Mouse (Mus musculus) cerebellum, postnatal 14 days (tissue): Measurements from ENCODE around the gene Nif3l1.

ENCODE experiments used
- DNase-seq, 2 experiments: peaks; one replicate each; pipeline ENCODE4 v3.0.0; 2021; ENCODE audit warnings: mixed read lengths in 2 of 2

Nif3l1 gene

DNA sequence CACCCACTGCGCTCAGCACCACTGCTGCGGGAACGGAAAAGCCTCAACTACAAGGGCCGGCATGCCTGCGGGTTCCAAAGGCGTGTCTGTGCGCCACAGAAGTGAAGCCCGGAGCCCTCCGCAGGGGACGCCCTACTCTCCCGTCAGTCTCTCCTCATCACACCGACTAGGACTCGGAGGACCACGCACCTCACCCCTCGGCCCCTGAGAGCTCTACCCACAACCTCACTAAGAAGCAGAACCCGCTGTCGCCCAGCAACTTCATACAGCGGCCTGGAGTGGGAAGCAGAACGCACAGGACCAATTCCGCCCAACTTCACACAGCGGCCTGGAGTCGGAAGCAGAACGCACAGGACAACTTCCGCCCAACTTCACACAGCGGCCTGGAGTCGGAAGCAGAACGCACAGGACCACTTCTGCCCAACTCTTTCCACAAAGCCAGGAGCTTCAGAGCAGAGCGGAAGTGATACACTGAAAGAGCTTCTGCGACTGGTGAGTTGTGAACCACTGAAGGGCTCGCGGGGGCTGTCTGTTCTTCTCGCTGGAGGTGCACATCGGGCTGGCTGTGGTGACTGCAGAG is at the start of gene Nif3l1, which contains the start of gene Ppil3:
TSS of gene Nif3l1 (plus strand) at position 9 of the 580 bp plus-strand sequence.
TSS of gene Ppil3 (minus strand) at position 344 of the 580 bp plus-strand sequence.
- peak; percentile 83 to 84 for DNase-seq

DNA sequence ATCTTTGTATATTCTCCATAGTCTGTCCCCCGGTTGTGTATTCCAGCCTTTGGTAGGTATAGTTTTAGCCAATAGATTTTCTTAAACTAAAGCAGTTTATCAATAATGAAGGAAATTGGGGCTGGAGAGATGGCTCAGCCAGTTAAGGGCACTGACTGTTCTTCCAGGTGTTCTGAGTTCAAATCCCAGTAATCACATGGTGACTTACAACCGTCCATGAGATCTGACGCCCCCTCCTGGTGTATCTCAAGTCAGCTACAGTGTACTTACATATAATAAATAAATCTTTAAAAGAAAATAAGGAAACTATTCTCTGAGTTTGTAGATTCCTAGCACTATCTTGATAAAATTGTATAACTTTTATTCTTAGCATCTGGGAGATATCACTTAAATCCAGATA is 49.6 kb upstream of the Nif3l1 start:
- no peak for DNase-seq

DNA sequence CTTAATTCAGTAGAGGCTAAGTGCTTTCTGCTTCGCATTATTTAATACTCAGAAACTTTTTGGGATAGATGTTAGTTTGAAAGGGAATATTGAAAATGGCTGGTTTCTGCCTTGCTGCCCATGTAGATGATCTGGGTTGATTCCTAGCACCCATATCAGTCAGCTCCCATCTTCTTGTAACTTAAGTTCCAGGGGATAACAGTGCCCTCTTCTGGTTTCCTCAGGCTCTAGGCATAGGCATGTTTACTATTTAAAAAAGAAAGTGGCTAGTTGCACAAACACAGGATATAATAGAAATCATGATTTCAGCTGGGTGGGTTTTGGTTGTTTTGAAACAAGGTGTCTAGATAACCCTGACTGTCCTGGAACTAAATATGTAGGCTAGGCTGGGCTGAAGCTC is 48.8 kb upstream of the Nif3l1 start:
- DNase-seq = no peak

DNA sequence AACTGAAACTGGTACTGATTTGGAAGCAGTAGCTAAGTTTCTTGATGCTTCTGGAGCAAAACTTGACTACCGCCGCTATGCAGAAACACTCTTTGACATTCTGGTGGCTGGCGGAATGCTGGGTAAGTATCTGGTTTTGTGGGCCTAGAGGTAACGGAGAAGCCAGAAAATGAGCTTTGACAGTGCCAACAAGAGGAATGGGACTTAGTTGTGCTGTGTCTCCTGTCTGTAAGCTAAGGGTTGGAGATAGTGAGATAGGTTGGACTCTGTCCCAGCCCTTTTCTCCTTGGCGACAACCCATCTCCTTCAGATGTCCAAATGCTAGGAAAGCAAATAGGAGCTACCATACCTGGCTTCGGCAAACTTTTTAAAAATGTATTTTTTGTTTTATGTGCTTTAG is 47.2 kb upstream of the Nif3l1 start:
- no peak for DNase-seq

DNA sequence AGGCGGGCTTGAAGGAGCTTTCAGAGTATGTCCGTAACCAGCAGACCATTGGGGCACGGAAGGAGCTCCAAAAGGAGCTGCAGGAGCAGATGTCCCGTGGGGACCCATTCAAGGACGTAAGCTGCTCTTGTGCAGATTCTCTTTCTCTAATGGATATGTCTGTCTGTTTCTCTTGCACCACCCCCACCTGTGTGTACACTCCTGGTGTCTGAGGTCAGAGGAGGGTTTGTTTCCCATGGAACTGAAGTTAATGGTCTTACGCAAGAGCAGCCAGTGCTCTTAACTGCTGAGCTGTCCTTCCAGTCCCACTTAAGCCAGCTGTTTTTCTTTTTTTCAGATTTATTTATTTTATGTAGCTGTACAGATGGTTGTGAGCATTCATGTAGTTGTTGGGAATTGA is 43.6 kb upstream of the Nif3l1 start:
- no peak for DNase-seq

DNA sequence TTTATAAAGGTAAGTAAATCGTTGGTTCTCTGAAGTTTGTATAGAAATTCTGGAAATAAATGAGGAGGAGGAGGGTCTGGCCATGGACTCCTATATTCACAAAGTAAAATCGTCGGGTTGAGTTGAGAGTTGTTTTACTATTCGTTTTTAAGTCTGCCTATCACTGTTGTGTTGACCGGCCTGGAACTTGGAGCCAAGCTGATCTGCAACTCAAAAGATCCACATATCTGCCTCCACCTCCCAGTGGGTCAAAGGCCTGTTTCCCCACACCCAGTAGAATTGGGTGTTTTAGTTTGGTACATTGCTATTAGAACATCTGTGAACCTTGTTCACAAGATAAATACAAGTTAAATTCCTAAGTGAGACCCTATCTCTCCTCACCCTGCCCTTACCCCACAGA is 41.2 kb upstream of the Nif3l1 start:
- no peak for DNase-seq

DNA sequence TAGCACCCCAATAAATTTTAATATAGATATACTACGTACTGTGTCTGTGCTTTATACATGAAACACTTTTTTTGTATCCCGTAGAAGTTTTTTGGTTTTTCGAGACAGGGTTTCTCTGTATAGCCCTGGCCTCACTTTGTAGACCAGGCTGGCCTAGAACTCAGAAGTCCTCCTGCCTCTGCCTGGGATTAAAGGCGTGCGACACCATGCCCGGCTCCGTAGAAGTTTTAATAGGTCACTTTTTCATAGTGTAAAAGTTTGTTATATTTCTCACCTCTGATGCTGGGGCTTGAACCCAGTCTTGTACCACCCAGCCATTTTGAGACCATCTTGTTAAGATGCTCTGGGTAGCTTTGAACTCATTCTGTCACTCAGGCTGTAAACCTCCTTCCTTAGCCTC is 37.6 kb upstream of the Nif3l1 start:
- DNase-seq = no peak

DNA sequence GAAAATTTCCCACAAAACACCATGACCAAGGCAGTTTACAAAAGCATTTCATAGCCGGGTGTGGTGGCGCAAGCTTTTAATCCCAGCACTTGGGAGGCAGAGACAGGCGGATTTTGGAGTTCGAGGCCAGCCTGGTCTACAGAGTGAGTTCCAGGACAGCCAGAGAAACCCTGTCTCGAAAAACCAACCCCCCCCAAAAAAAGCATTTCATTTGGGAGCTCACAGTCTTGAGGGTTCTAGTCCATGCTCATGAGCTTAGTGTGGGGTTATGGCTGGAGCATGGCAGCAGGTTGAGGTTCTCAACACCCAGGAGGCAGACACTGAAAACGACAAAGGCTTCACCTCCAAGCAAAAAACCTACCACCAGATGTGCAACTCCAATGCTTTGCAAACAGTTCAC is 36.8 kb upstream of the Nif3l1 start:
- DNase-seq = no peak

DNA sequence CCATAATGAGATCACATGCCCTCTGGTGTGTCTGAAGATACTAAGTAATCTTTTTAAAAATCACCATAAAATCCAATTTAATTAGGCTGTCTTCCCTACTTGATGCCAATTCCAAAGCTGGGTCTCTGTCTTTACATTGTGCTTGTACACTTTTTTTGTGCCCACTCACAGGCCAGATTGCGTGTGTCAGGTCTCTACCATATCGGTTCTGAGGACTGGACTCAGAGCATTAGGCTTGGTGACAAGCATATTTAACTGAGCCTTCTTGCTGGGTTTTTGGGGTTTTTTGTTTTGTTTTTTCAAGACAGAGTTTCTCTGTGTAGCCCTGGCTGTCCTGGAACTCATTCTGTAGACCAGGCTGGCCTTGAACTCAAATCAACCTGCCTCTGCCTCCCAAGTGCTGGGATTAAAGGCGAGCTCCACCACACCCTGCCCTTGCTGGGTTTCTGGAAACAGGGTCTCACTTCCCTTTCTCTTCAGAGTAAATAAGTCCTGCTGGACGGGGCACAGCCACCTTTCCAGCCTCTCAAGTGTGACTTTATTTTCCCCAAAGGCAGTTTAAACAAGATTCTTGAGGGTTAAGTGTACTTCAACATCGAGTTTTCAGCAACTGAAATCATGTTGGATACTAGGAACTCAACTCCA is 35.3 kb upstream of the Nif3l1 start:
- DNase-seq = no peak

DNA sequence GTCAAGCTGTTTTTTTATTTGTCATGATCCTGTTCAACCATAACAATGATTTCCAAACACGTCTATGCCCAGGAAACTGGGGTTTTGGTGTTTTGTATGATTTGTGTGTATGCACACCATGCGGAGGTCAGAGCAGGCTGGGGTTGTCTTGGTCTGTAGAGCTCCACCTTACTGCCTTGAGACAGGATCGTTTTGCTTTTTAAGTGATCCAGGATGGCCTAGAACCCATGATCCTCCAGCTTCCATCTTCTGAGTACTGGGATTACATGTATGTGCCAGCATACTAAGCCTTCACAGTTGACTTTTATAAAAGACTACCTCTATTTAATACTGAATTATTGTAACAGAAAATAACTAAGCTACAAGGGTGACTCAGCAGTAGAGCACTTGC is 34.8 kb upstream of the Nif3l1 start:
- DNase-seq = no peak

DNA sequence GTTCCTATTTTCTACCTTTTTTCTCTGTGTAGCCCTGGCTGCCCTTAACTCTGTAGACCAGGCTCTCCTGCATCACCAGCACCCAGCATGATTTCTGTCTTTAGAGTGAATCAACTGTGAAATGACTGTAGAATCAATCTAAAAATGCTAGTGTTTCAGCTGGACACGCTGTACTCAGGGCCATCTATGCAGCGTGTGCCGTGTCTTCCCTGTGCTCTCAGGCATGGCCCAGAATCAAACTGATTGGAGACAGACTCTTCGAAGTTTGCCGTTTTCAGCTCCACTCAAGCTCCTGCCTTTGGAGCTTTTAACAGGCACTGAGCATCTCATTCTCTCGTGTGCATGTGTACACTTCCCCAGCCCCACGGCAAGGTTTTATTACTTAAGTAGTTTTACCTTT is 34.2 kb upstream of the Nif3l1 start:
- no peak for DNase-seq

DNA sequence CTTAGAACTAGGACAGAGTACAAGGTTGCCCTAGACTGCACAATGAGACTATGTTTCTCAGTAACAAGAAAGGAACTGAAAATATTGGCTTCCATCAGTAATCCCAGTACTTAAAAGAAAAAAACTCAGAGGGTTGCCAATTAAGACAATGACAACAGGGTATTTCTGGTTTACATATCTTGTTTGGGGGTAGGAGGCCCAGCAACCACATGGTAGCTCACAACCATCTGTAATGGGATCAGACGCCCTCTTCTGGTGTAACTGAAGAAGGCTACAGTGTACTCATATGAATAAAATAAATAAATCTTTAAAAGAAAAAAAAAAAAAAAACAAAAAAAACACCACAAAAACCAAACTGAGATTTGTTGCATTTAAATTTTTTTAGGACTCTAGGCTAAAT is 29.5 kb upstream of the Nif3l1 start:
- DNase-seq = no peak

DNA sequence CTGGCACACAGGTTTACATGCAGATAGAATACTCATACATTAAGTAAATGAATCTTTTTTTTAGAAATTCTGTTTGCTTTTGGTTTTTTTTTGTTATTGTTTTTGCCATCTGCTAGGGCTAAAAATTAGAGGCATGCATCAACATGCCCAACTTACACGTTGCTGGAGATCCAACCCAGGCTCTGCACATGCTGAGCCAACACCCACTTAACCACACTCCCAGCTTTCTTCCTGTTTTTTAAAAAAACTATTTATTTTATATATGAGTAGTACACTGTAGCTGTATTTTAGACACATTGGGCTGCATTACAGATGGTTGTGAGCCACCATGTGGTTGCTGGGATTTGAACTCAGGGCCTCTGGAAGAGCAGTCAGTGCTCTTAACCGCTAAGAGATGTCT is 28.9 kb upstream of the Nif3l1 start:
- no peak for DNase-seq

DNA sequence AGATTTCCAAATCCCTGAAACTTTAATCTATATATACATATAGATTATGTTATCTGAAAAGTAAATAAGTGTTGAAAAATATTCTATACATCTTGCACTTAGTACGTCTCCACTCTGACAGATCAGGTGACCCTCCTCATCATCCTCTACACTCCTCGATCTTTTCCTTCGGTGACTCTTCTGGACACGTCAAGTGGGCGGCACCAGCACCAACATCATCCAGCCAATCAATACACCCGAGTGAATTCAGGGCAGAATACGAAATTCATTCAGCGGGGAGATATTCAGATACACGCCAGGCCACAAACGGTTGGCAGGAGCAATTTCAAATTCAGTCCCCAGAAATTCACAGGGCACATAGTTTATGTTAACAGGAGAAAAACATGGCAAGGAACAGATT is 24.9 kb upstream of the Nif3l1 start:
- no peak for DNase-seq

DNA sequence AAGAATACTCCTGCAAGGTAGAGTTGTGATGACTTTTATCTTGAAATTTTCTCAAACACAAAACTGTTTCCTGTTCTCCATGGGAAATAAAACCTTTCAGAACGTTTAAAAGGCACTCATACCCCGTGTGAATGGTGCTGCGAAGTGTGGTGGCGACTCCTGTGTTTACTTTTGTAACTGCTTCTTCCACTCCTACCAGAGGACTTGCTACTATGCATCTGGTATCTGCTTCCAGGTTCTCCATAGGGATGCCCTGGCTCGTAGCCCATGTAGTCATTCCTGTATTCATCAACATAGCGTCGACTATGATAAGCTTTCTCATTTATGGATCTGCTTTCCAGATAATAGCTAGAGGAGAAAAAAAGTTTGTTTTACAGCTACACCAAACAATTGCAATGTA is 24.0 kb upstream of the Nif3l1 start:
- DNase-seq = peak; percentile 76 to 77

DNA sequence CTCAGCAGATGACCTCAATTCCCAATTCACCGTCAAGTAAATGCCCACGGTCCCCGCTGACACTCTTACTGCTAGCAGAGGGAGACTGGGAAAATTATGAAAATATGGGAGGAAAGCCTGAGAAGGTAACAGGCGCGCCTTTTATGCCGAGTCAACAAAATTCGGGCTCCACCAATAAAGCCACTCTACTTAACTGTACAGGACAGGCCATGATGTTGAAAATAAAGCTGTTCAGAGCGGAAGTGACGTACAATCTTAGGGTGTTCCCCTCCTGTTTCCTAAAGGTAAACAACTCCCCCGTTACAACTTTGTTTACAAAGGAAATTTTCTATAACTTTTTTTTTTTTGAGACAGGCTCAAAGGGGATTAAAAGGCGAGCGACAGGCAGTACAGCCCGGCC is 22.1 kb upstream of the Nif3l1 start:
- peak; percentile 35 to 37 for DNase-seq

DNA sequence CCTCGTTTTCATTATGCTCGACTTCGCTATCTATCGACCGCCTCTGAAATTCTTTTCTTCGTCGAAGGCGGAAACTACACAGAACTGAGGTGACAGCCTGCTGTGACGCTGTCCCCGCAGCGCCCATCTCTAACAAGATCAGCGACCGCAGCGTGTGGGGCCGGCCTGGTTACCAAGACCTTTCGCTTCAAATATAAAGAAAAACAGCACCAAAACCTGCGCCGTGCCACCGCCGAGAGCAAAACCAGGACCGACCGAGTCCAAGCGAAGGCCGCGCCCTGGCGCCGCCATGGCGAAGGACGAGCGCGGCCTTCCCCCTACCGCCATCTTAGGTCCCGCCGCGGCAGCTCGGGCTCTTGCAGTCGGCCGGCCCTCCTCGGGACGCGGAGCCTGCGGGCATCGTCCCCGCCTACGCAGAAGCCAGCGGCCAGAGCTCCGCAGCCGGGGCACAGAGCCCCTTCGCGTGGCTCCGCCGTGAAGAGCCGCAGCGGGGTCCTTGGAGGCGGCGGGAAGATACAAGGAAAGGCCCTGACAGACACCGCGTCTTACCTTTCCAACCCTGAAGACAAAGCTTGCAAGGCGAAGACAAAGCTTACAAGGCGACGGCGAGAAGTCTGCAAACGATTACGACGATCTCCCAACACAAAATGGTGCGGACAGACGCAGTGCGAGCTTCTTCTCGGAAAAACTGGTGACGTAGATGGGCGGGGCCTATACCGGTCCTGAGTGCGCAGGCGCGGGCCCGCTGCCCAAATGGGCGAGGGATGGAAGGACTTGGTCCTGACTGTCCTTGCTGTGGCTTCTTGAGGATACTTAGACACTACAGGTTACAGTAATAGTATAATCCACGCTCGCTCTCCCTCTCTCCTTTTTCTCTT is 21.3 kb upstream of the Nif3l1 start, which contains the start of gene Clk1:
TSS of gene Clk1 (minus strand) at position 696 of the 878 bp plus-strand sequence.
- peak; percentile 99 to 100 for DNase-seq

DNA sequence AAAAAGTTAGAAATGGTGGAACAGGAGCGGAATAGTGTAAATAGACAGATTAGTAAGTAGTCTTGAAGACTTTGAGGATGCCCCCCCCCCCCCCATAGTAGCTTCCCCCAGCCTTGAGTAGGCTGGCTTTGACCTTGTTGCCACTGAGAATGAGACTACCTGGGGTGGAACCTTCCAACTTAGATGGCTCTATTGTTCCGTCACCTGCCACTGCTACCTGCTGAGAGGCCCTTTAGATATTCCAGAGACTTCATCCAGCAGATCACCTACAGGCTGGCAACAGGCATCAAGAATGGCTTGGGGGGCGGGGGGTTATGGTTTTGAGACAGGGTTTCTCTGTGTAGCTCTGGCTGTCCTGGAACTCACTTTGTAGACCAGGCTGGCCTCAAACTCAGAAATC is 20.4 kb upstream of the Nif3l1 start:
- no peak for DNase-seq

DNA sequence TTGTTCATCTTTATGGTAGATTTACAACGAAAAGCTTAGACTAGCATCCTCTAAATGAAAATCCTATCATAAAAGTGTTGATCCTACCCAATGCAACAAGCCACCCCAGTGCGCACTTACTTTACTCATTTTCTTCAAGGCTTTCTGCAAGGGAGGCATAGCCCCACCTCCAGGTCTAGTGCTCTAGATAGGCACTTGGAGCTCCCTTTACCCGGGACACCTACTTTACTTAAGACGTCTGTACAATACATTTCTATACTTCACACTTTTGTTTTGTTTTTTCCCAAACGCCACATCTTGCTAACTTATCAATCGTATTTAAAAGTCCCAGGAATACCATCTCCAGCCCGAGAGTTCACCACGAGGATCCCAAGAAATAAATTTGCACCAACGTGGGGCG is 260 bp upstream of the Nif3l1 start:
- no peak for DNase-seq

DNA sequence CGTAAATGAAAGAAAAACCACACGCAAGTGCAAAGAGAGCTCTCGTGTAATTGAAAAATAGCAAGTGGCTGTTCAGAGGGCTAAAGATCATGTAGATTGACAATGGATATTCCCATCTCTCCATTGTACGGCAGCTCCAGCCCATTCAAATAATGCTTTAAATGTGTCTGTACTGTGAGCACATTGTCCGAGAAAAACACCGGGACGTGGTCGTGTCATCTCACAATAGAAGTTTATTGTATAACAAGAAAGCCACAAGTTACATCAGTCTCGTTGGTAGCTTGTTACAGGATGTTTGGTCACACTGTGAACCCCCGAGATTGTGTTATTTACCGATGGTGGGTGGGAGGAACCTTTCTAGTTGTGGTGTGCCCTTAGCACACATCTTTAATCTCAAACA is 910 bp downstream of the Nif3l1 start:
- DNase-seq = no peak

DNA sequence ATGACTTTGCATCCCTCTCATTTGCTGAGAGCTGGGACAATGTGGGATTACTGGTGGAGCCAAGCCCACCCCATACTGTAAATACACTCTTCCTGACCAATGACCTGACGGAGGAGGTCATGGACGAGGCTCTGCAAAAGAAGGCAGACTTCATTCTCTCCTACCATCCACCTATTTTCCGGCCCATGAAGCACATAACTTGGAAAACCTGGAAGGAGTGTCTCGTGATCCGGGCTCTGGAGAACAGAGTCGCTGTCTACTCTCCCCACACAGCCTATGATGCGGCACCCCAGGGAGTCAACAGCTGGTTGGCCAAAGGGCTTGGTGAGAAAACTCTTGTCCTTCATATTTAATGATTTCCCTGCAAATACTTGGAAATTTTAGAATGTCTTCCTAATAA is 2.8 kb downstream of the Nif3l1 start:
- no peak for DNase-seq

DNA sequence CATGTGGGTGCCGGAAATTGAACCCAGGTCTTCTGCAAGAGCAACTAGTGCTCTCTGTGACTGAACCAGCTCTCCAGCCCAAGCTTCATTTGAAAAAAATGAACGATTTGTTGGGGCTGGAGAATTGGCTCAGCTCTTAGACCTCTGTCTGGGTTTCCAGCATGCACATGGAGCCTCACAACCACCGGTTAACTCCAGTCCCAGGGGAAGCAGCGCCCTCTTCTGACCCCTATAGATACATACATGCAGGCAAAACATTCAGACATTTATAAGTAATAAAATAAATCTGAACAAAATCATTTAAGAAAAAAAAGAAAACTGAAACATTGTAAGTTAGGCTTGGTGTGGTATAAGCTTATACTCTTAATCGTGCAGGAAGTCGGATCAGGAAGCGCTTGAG is 3.4 kb downstream of the Nif3l1 start:
- no peak for DNase-seq

DNA sequence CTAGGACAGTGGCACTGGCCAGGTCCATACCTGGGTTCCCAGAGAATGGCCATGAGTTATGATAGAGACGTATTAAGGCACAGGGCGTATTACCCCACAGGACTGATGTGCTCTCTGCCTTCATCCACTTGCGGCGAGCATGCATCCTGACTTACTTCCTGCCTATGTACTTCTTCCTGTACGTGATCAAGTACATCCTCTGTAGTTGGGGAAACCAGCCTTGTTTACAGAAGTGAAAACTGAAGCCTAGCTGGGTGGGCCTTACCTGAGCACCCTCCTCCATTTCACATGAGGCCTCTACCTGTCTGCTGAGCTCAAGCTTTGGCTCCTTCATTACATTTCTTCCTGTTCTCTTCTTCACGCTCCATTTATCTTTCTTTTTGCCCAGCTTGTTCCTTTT is 9.4 kb downstream of the Nif3l1 start:
- DNase-seq = no peak

DNA sequence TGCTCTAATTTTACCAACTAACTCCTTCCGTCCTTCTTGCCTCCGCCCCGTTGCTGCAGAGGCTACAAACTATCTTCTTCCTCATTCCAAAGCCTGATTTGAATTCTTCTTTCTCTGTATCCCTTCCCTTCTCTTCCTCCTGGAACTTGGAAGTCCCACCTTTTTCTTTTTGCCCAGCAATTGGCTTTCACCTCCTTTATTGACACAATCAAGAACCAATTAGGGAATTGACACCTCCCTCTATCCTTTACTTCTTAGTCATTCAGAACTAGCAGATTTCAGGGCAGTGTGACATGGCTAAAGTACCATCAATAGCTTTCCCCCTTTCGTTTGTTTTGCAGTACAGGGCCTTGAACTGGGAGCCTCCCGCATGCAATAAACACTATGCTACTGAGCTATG is 13.2 kb downstream of the Nif3l1 start:
- DNase-seq = no peak
